Mouse (Mus musculus) embryonic fibroblast, embryonic 13.5 days (primary cell): Measurements from ENCODE around the gene 2300002M23Rik.

Experiments used
- CTCF ChIP-seq: IDR thresholded peaks from 2 replicates; pipeline ENCODE4 v1.5.1; 2011; ENCODE audit warnings: mild to moderate bottlenecking, control low read depth, low read length, moderate library complexity, borderline replicate concordance; ENCODE audit not compliant: insufficient read depth
- POLR2A ChIP-seq: IDR thresholded peaks from 2 replicates; pipeline ENCODE4 v1.6.1; 2011; ENCODE audit warnings: low read depth, mild to moderate bottlenecking, control low read depth, low read length, moderate library complexity

DNA sequence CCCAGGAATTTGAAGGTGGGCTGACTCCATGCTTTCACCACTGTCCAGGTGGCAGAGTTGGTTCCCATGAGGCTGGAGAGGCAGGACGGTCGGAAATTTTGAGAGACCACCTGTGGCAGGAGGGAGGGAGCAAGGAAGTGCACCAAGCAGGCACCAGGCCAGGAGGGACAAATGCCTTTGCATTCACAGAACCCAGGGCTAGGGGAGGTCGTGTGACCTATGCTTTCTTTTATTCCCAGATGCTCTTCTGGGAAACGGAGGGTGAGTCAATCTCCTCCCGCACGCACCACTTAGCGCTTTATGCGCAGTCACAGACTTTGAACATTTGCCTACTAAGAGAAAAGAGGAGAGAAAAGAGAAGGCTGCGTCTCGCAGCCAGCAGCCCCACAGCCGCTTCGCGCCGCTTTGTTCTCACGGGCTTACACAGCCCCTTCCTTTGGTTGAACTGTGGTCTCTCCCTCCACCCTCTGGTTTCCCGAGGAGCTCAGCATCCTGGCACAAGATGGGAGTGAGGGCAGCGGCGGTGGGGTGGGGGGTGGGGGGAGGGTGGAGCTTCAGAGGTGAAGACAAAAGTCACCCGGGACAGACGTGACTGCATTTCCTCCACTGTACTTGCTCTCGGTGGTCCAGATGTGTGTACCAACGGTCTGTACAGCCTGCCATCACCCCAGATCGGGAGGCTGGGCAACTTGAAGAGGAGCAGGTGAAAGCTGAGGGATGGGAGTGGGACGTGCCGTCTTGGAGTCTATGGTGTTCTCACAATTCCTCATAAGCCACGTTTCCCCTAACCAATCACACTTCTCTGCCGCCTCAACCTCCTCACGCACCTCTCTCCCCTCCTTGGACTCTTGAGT lies 2.1 kb downstream of the 2300002M23Rik start:
- TF ChIP-seq CTCF (no peak), POLR2A (peak; percentile 30; the same call in 1 of the 2 replicates)
